Comparison of ENCODE assay signal across 9 mouse cellular contexts in genomic region chr12:86918983-86919722, GRCm38 (mm10). TPM values are rescaled to one million over a fixed set of nuclear protein-coding genes. Genes with fewer than 3 reads are reported as not detected.
DNase-seq lines count a peak whose midpoint lies in the region; ATAC-seq and TF ChIP-seq lines count a peak whose summit lies in the region.
"Had no signal": no experiment of that assay in that cellular context is flagged by ENCODE, and none has a peak within 500 bp of the region (broad histone marks: within the 10 kb centered on the region; RNA-seq: fewer than 3 reads in every experiment).

No protein-coding gene starts in this region.

- WGBS in hindbrain, embryonic 15.5 days, result 53% methylated on average over 17 of the region's 17 CpGs
- WGBS in midbrain, embryonic 12.5 days, result 83% methylated on average over 17 of the region's 17 CpGs

- no peak overlapping the region for H3K4me3 ChIP-seq in gastrocnemius, adult 2 months
- H3K4me3 ChIP-seq in ES-E14 (ENCODE audit: insufficient read depth in 1 of 2, low read depth in 1 of 2, low read length in 2 of 2, poor library complexity in 1 of 2, severe bottlenecking in 1 of 2), result 0 out of 4 replicates have a peak overlapping the region, but pooled peaks of 1 of the 2 experiments have one; percentile 4
- no peak overlapping the region for H3K4me3 ChIP-seq in hindbrain, embryonic 15.5 days
- H3K4me3 ChIP-seq in midbrain, embryonic 12.5 days, result no peak overlapping the region

- H3K4me2 ChIP-seq in hindbrain, embryonic 15.5 days, result peak overlapping the region; percentile 1; the same call in 1 of the 2 replicates
- H3K4me2 ChIP-seq in midbrain, embryonic 12.5 days (replicated peaks), result no peak overlapping the region

- intact Hi-C loops in gastrocnemius, adult 2 months (cut with DNase I), result no loop called here

- no peaks in the 10 kb centered on the region for H3K9me3 ChIP-seq in ES-E14 (ENCODE audit: control insufficient read depth, insufficient read depth, low read depth, low read length)
- H3K9me3 ChIP-seq in hindbrain, embryonic 15.5 days, result no peaks in the 10 kb centered on the region
- H3K9me3 ChIP-seq in midbrain, embryonic 12.5 days, result no peaks in the 10 kb centered on the region

- DNase-seq in gastrocnemius, adult 2 months, result no peak
- no peak for DNase-seq in gastrocnemius, postnatal 25 days
- no peak for DNase-seq in ES-E14 (ENCODE audit: low read depth, low spot score)
- DNase-seq in urinary bladder, postnatal 10 days (ENCODE audit: low spot score), result no peak
- no peak for DNase-seq in ovary, postnatal 10 days (ENCODE audit: low spot score)

- in situ Hi-C loops in ES-E14 (cut with MboI; ENCODE audit: low sequenced_read_pairs in 2 of 2, unreplicated experiment in 2 of 2), result no loop called here

- H3K36me3 ChIP-seq in ES-E14 (ENCODE audit: control insufficient read depth, insufficient read depth, low read length, poor library complexity, severe bottlenecking), result no peaks in the 10 kb centered on the region
- no peaks in the 10 kb centered on the region for H3K36me3 ChIP-seq in hindbrain, embryonic 15.5 days
- H3K36me3 ChIP-seq in midbrain, embryonic 12.5 days, result no peaks in the 10 kb centered on the region

- H3K4me1 ChIP-seq in ES-E14 (ENCODE audit: control insufficient read depth in 2 of 2, insufficient read depth in 2 of 2, low read length in 2 of 2, poor library complexity in 1 of 2), result peaks cover 28 to 38% of the 10 kb centered on the region in 2 experiments
- H3K4me1 ChIP-seq in hindbrain, embryonic 15.5 days (replicated peaks), result peaks cover 61% of the 10 kb centered on the region
- H3K4me1 ChIP-seq in midbrain, embryonic 12.5 days, result peaks cover 39% of the 10 kb centered on the region

- TF ChIP-seq CTCF in gastrocnemius, adult 2 months (IDR thresholded peaks at IDR 0.05), result no peak

- peak overlapping the region; percentile 42; the same call in 1 of the 2 replicates for H3K9ac ChIP-seq in ES-E14 (ENCODE audit: insufficient read depth, low read depth, low read length, poor library complexity, severe bottlenecking)
- peak overlapping the region; percentile 22; the same call in 1 of the 2 replicates for H3K9ac ChIP-seq in hindbrain, embryonic 15.5 days
- H3K9ac ChIP-seq in midbrain, embryonic 12.5 days (replicated peaks), result no peak overlapping the region
- H3K9ac ChIP-seq: liver, embryonic 14.5 days had no signal

- peak; percentile 68 for ATAC-seq in hindbrain, embryonic 15.5 days (ENCODE audit: low FRiP score, low read depth)
- ATAC-seq in midbrain, embryonic 12.5 days (ENCODE audit: low FRiP score, low read depth), result 0 out of 2 replicates have a peak, but pooled peaks have one; percentile 7
- ATAC-seq in erythroid progenitor cell, adult 5-6 weeks (replicated peaks; ENCODE audit: low FRiP score, poor library complexity, severe bottlenecking), result no peak

- peak overlapping the region; percentile 75 for H3K27ac ChIP-seq in gastrocnemius, adult 2 months
- peak overlapping the region; percentile 80 for H3K27ac ChIP-seq in ES-E14 (ENCODE audit: insufficient read depth, low read depth, low read length, poor library complexity, severe bottlenecking)
- H3K27ac ChIP-seq in hindbrain, embryonic 15.5 days (replicated peaks), result peak overlapping the region; percentile 88
- H3K27ac ChIP-seq in midbrain, embryonic 12.5 days (replicated peaks), result peak overlapping the region; percentile 70
- H3K27ac ChIP-seq: liver, embryonic 14.5 days had no signal

- H3K27me3 ChIP-seq in hindbrain, embryonic 15.5 days, result no peaks in the 10 kb centered on the region
- H3K27me3 ChIP-seq in midbrain, embryonic 12.5 days, result peaks cover 33% of the 10 kb centered on the region

TF ChIP-seq in ES-E14, 5 proteins besides CTCF, POLR2A, EP300 and RAD21:
- TF ChIP-seq HCFC1 (IDR thresholded peaks at IDR 0.05; ENCODE audit: borderline replicate concordance, insufficient read depth, low read length), result no peak
- TF ChIP-seq ZNF384 (IDR thresholded peaks at IDR 0.05; ENCODE audit: low read depth, low read length), result peak; percentile 1; the same call in 1 of the 2 replicates

RNA-seq across cellular contexts. Expression of gene Cipc, which starts 27.7 kb away (rescaled TPM):
- 10 to 100 TPM; 32.2 to 33.8 TPM for total RNA-seq in gastrocnemius, adult 2 months (2021)
- 10 to 100 TPM; 22.7 to 32.3 TPM for total RNA-seq in gastrocnemius, postnatal 25 days (2021)
- 26.5 and 27.6 TPM in 2 replicates for total RNA-seq in ES-E14 (2012; rRNA removed)
- polyA plus RNA-seq in hindbrain, embryonic 15.5 days (2015; fragmentation: Nextera tagmentation; extraction: Ambion mirVana), result 45.1 and 46.1 TPM in 2 replicates
- polyA plus RNA-seq in midbrain, embryonic 12.5 days (2016; fragmentation: Nextera tagmentation; extraction: Ambion mirVana), result 44.3 and 46.4 TPM in 2 replicates
- 8.6 and 9.2 TPM in 2 replicates for total RNA-seq in erythroid progenitor cell, adult 5-6 weeks (2015; ENCODE audit: low replicate concordance)
- 5.8 and 16.4 TPM in 2 replicates for total RNA-seq in erythroid progenitor cell, adult 5-6 weeks (2017; ENCODE audit: low replicate concordance)

RNA-seq across cellular contexts. Expression of gene Irf2bpl, which starts 34.6 kb away (rescaled TPM):
- total RNA-seq in gastrocnemius, adult 2 months (2021), result 10 to 100 TPM; 21.5 to 28.2 TPM
- total RNA-seq in gastrocnemius, postnatal 25 days (2021), result 10 to 100 TPM; 22.0 to 24.0 TPM
- 39.5 and 43.2 TPM in 2 replicates for total RNA-seq in ES-E14 (2012; rRNA removed)
- polyA plus RNA-seq in hindbrain, embryonic 15.5 days (2015; fragmentation: Nextera tagmentation; extraction: Ambion mirVana), result 72.9 and 87.3 TPM in 2 replicates
- polyA plus RNA-seq in midbrain, embryonic 12.5 days (2016; fragmentation: Nextera tagmentation; extraction: Ambion mirVana), result 74.0 and 76.0 TPM in 2 replicates
- total RNA-seq in erythroid progenitor cell, adult 5-6 weeks (2015; ENCODE audit: low replicate concordance), result 0.72 and 2.5 TPM in 2 replicates
- total RNA-seq in erythroid progenitor cell, adult 5-6 weeks (2017; ENCODE audit: low replicate concordance), result 0.53 and 1.5 TPM in 2 replicates

Comparison
In these comparisons a context has a peak if more than half of its experiments do, and no peak if none do; other contexts are left out.
1. RNA of gene Irf2bpl, which starts 34.6 kb away (total RNA-seq): 39.5 to 43.2 TPM in ES-E14, 21.5 to 28.2 TPM in gastrocnemius, adult 2 months and 22.0 to 24.0 TPM in gastrocnemius, postnatal 25 days; 0.53 to 2.5 TPM in erythroid progenitor cell, adult 5-6 weeks; every median in the first group is over 4 times any median in the second.
2. Peak in every context shown above with its lines, with median percentiles within 50 percentile points of each other: H3K27ac ChIP-seq.